Mouse (Mus musculus) MEL (cell line): Measurements from ENCODE around the gene Trim58. TPM values are rescaled to one million over a fixed set of nuclear protein-coding genes. Genes with fewer than 3 reads are reported as not detected.

Experiments
- DNase-seq: peaks from one replicate; pipeline ENCODE4 v3.0.0; 2011; ENCODE audit warnings: low read depth, low spot score
- H3K27ac ChIP-seq: 2 replicates; pipeline ENCODE4 v1.5.1; 2012; ENCODE audit warnings: low read depth, mild to moderate bottlenecking, control low read depth, low read length, moderate library complexity; ENCODE audit not compliant: control insufficient read depth
- H3K27me3 ChIP-seq, 2 experiments: fragments of 150-350 bp in 1 of 2; sonication (generic) in 1 of 2; 2 replicates each; pipeline ENCODE4 v1.6.1; 2012; ENCODE audit warnings: low read length in 2 of 2, mild to moderate bottlenecking in 2 of 2, improper control_type of control experiment in 1 of 2, moderate library complexity in 1 of 2; ENCODE audit not compliant: insufficient read depth in 2 of 2, control insufficient read depth in 1 of 2
- H3K36me3 ChIP-seq, 2 experiments: 2 replicates each; pipeline ENCODE4 v1.6.1; 2012 to 2014; ENCODE audit warnings: low read length in 2 of 2, improper control_type of control experiment in 1 of 2, inconsistent platforms in 1 of 2, mild to moderate bottlenecking in 1 of 2; ENCODE audit not compliant: insufficient read depth in 2 of 2, control insufficient read depth in 1 of 2
- H3K4me1 ChIP-seq, 2 experiments: fragments of 150-350 bp in 1 of 2; sonication (generic) in 1 of 2; 2 replicates each; pipeline ENCODE4 v1.6.1; 2012; ENCODE audit warnings: low read length in 2 of 2, improper control_type of control experiment in 1 of 2, mild to moderate bottlenecking in 1 of 2; ENCODE audit not compliant: insufficient read depth in 2 of 2, control insufficient read depth in 1 of 2
- H3K4me3 ChIP-seq, 2 experiments: fragments of 150-350 bp in 1 of 2; sonication (generic) in 1 of 2; 2 replicates each; pipeline ENCODE4 v1.5.1; 2012; ENCODE audit warnings: low read depth in 2 of 2, low read length in 2 of 2, mild to moderate bottlenecking in 2 of 2, moderate library complexity in 2 of 2, control low read depth in 1 of 2, improper control_type of control experiment in 1 of 2; ENCODE audit not compliant: control insufficient read depth in 1 of 2, insufficient read depth in 1 of 2
- H3K79me2 ChIP-seq: 2 replicates; pipeline ENCODE4 v1.6.1; 2012; ENCODE audit warnings: mild to moderate bottlenecking, low read length, moderate library complexity; ENCODE audit not compliant: control insufficient read depth, poor library complexity, insufficient read depth
- H3K9ac ChIP-seq: 2 replicates; pipeline ENCODE4 v1.6.1; 2012; ENCODE audit warnings: low read depth, mild to moderate bottlenecking, control low read depth, low read length, moderate library complexity; ENCODE audit not compliant: control insufficient read depth, poor library complexity, severe bottlenecking
- H3K9me3 ChIP-seq: fragments of 150-350 bp; sonication (generic); replicated peaks from 2 replicates; pipeline ENCODE4 v1.6.1; 2012; ENCODE audit warnings: mild to moderate bottlenecking, low read length, improper control_type of control experiment, moderate library complexity; ENCODE audit not compliant: insufficient read depth
- BHLHE40 ChIP-seq: IDR thresholded peaks from 2 replicates; pipeline ENCODE4 v1.6.1; 2012; ENCODE audit warnings: low read depth, mild to moderate bottlenecking, inconsistent platforms, low read length, improper control_type of control experiment, borderline replicate concordance
- CHD1 ChIP-seq: IDR thresholded peaks from 2 replicates; pipeline ENCODE4 v1.6.1; 2012; ENCODE audit warnings: low read depth, mild to moderate bottlenecking, inconsistent platforms, low read length, improper control_type of control experiment
- CHD2 ChIP-seq: IDR thresholded peaks from 2 replicates; pipeline ENCODE4 v1.6.1; 2011; ENCODE audit warnings: low read length, improper control_type of control experiment
- CTCF ChIP-seq, 3 experiments: IDR thresholded peaks in 2 of 3; conservative IDR thresholded peaks in 1 of 3; 2 replicates each; pipeline ENCODE4 v1.5.1; 2011 to 2012; ENCODE audit warnings: low read length in 3 of 3, low read depth in 2 of 3, mild to moderate bottlenecking in 2 of 3, improper control_type of control experiment in 1 of 3, inconsistent platforms in 1 of 3, mixed read lengths in 1 of 3, moderate library complexity in 1 of 3; ENCODE audit not compliant: control insufficient read depth in 1 of 3, insufficient read depth in 1 of 3, poor library complexity in 1 of 3, severe bottlenecking in 1 of 3
- E2F4 ChIP-seq: IDR thresholded peaks from 2 replicates; pipeline ENCODE4 v1.6.1; 2011; ENCODE audit warnings: low read depth, low read length, improper control_type of control experiment, borderline replicate concordance
- ELF1 ChIP-seq: IDR thresholded peaks from 2 replicates; pipeline ENCODE4 v1.6.1; 2014; ENCODE audit warnings: low read depth, mild to moderate bottlenecking, inconsistent platforms, low read length, improper control_type of control experiment, moderate library complexity
- EP300 ChIP-seq, 2 experiments: IDR thresholded peaks; 2 replicates each; pipeline ENCODE4 v1.6.1; 2011; ENCODE audit warnings: improper control_type of control experiment in 2 of 2, low read length in 2 of 2, low read depth in 1 of 2, mild to moderate bottlenecking in 1 of 2
- ETS1 ChIP-seq: IDR thresholded peaks from 2 replicates; pipeline ENCODE4 v1.6.1; 2012; ENCODE audit warnings: low read depth, mild to moderate bottlenecking, inconsistent platforms, low read length, improper control_type of control experiment, moderate library complexity
- GATA1 ChIP-seq: IDR thresholded peaks from 2 replicates; pipeline ENCODE4 v1.6.1; 2011; ENCODE audit warnings: low read depth, low read length, improper control_type of control experiment
- HCFC1 ChIP-seq: IDR thresholded peaks from 2 replicates; pipeline ENCODE4 v1.6.1; 2012; ENCODE audit warnings: low read depth, mild to moderate bottlenecking, inconsistent platforms, low read length, improper control_type of control experiment, moderate library complexity
- JUND ChIP-seq: IDR thresholded peaks from 2 replicates; pipeline ENCODE4 v1.6.1; 2011; ENCODE audit warnings: low read depth, mild to moderate bottlenecking, improper control_type of control experiment, low read length
- KAT2A ChIP-seq: conservative IDR thresholded peaks from 2 replicates; pipeline ENCODE4 v1.6.1; 2012; ENCODE audit warnings: low read depth, low read length, improper control_type of control experiment, inconsistent platforms
- MAFK ChIP-seq: IDR thresholded peaks from 2 replicates; pipeline ENCODE4 v1.6.1; 2011; ENCODE audit warnings: low read depth, mild to moderate bottlenecking, low read length, improper control_type of control experiment, borderline replicate concordance
- MAX ChIP-seq: IDR thresholded peaks from 2 replicates; pipeline ENCODE4 v1.6.1; 2011; ENCODE audit warnings: low read length, improper control_type of control experiment
- MAZ ChIP-seq: IDR thresholded peaks from 2 replicates; pipeline ENCODE4 v1.6.1; 2012; ENCODE audit warnings: low read depth, mild to moderate bottlenecking, inconsistent platforms, low read length, improper control_type of control experiment
- MEF2A ChIP-seq: IDR thresholded peaks from 2 replicates; pipeline ENCODE4 v1.6.1; 2014; ENCODE audit warnings: low read depth, mild to moderate bottlenecking, inconsistent platforms, low read length, improper control_type of control experiment; ENCODE audit not compliant: poor library complexity, insufficient replicate concordance, severe bottlenecking; ENCODE audit errors: extremely low read depth
- MXI1 ChIP-seq: IDR thresholded peaks from 2 replicates; pipeline ENCODE4 v1.6.1; 2011; ENCODE audit warnings: mild to moderate bottlenecking, low read depth, low read length, improper control_type of control experiment
- MYB ChIP-seq: IDR thresholded peaks from 2 replicates; pipeline ENCODE4 v1.6.1; 2011; ENCODE audit warnings: mild to moderate bottlenecking, low read depth, low read length, improper control_type of control experiment
- MYC ChIP-seq: IDR thresholded peaks from 2 replicates; pipeline ENCODE4 v1.6.1; 2011; ENCODE audit warnings: low read depth, mild to moderate bottlenecking, low read length, improper control_type of control experiment, moderate library complexity
- NRF1 ChIP-seq: IDR thresholded peaks from 2 replicates; pipeline ENCODE4 v1.6.1; 2014; ENCODE audit warnings: low read depth, mild to moderate bottlenecking, inconsistent platforms, low read length, improper control_type of control experiment, moderate library complexity; ENCODE audit not compliant: poor library complexity, insufficient read depth, severe bottlenecking
- POLR2A ChIP-seq, 2 experiments: IDR thresholded peaks; 2 replicates each; pipeline ENCODE4 v1.6.1; 2011 to 2012; ENCODE audit warnings: low read length in 2 of 2, mild to moderate bottlenecking in 2 of 2, control low read depth in 1 of 2, improper control_type of control experiment in 1 of 2, low read depth in 1 of 2, moderate library complexity in 1 of 2; ENCODE audit not compliant: control insufficient read depth in 1 of 2, insufficient read depth in 1 of 2, poor library complexity in 1 of 2
- POLR2AphosphoS2 ChIP-seq: IDR thresholded peaks from 2 replicates; pipeline ENCODE4 v1.6.1; 2011; ENCODE audit warnings: low read length, improper control_type of control experiment
- POLR2AphosphoS5 ChIP-seq: IDR thresholded peaks from 2 replicates; pipeline ENCODE4 v1.6.1; 2012; ENCODE audit warnings: low read depth, borderline replicate concordance, mild to moderate bottlenecking, inconsistent platforms, low read length, moderate library complexity, mixed read lengths
- RAD21 ChIP-seq: IDR thresholded peaks from 2 replicates; pipeline ENCODE4 v1.6.1; 2011; ENCODE audit warnings: mild to moderate bottlenecking, low read depth, low read length, improper control_type of control experiment
- RCOR1 ChIP-seq: IDR thresholded peaks from 2 replicates; pipeline ENCODE4 v1.6.1; 2012; ENCODE audit warnings: low read depth, mild to moderate bottlenecking, inconsistent platforms, low read length, improper control_type of control experiment
- SIN3A ChIP-seq: IDR thresholded peaks from 2 replicates; pipeline ENCODE4 v1.6.1; 2012; ENCODE audit warnings: low read length, improper control_type of control experiment, inconsistent platforms
- SMC3 ChIP-seq: IDR thresholded peaks from 2 replicates; pipeline ENCODE4 v1.6.1; 2011; ENCODE audit warnings: low read depth, low read length, improper control_type of control experiment
- TAL1 ChIP-seq: IDR thresholded peaks from 2 replicates; pipeline ENCODE4 v1.6.1; 2012; ENCODE audit warnings: mild to moderate bottlenecking, inconsistent platforms, low read length, moderate library complexity, mixed read lengths
- TBP ChIP-seq: IDR thresholded peaks from 2 replicates; pipeline ENCODE4 v1.8.0; 2011; ENCODE audit warnings: low read depth, low read length, improper control_type of control experiment
- TCF12 ChIP-seq: IDR thresholded peaks from 2 replicates; pipeline ENCODE4 v1.6.1; 2014; ENCODE audit warnings: low read depth, mild to moderate bottlenecking, inconsistent platforms, low read length, improper control_type of control experiment, moderate library complexity
- UBTF ChIP-seq: IDR thresholded peaks from 2 replicates; pipeline ENCODE4 v1.6.1; 2012; ENCODE audit warnings: low read depth, mild to moderate bottlenecking, inconsistent platforms, low read length, improper control_type of control experiment, moderate library complexity, borderline replicate concordance; ENCODE audit not compliant: insufficient read depth
- USF1 ChIP-seq: IDR thresholded peaks from 2 replicates; pipeline ENCODE4 v1.6.1; 2014; ENCODE audit warnings: low read depth, mild to moderate bottlenecking, inconsistent platforms, low read length, improper control_type of control experiment, moderate library complexity
- USF2 ChIP-seq, 2 experiments: IDR thresholded peaks; 2 replicates each; pipeline ENCODE4 v1.6.1; 2011 to 2012; ENCODE audit warnings: improper control_type of control experiment in 2 of 2, low read length in 2 of 2, borderline replicate concordance in 1 of 2, inconsistent platforms in 1 of 2, low read depth in 1 of 2, mild to moderate bottlenecking in 1 of 2; ENCODE audit not compliant: insufficient read depth in 1 of 2
- ZC3H11A ChIP-seq: IDR thresholded peaks from 2 replicates; pipeline ENCODE4 v1.6.1; 2012; ENCODE audit warnings: low read depth, mild to moderate bottlenecking, inconsistent platforms, low read length, improper control_type of control experiment
- ZKSCAN1 ChIP-seq: IDR thresholded peaks from 2 replicates; pipeline ENCODE4 v1.6.1; 2012; ENCODE audit warnings: low read depth, mild to moderate bottlenecking, inconsistent platforms, low read length, improper control_type of control experiment, moderate library complexity
- ZMIZ1 ChIP-seq: IDR thresholded peaks from 2 replicates; pipeline ENCODE4 v1.6.1; 2012; ENCODE audit warnings: low read depth, mild to moderate bottlenecking, inconsistent platforms, low read length, improper control_type of control experiment, moderate library complexity
- ZNF384 ChIP-seq: IDR thresholded peaks from 2 replicates; pipeline ENCODE4 v1.6.1; 2012; ENCODE audit warnings: low read depth, mild to moderate bottlenecking, inconsistent platforms, low read length, improper control_type of control experiment
- polyA plus RNA-seq, 2 experiments: library from polyadenylated mRNA; stranded (reverse) in 1 of 2; unstranded in 1 of 2; fragments of >175 nt in 1 of 2; fragments of >200 nt in 1 of 2; gene quantifications; 2 replicates each; pipeline versions ENCODE4 v1.2.1 to v1.2.4; 2012; ENCODE audit warnings: low replicate concordance in 2 of 2, low read depth in 1 of 2; ENCODE audit not compliant: insufficient read length in 2 of 2, insufficient read depth in 1 of 2, missing spikeins in 1 of 2
- total RNA-seq: library from RNA; depleted of rRNA; stranded (reverse); fragments of 300-350 nt; gene quantifications from 2 replicates; pipeline ENCODE4 v1.2.3, GENCODE M21; 2012

Trim58 gene
- total and polyA plus RNA-seq, 3 experiments, result 4.0 to 14.1 TPM; not detected in 1

- Histone ChIP-seq H3K4me3 (peak overlapping the region; percentile 45 to 52), H3K9me3 (no peaks in the 10 kb centered on the region), H3K27me3 (no peaks in the 10 kb centered on the region), H3K79me2 (no peaks in the 10 kb centered on the region; the same call in 1 of the 2 replicates), H3K36me3 (peaks cover 0 to 23% of the 10 kb centered on the region in 2 experiments; a peak in 2 of 4 replicates), H3K27ac (peak overlapping the region; percentile 73), H3K9ac (peak overlapping the region; percentile 46), H3K4me1 (peaks cover 7 to 28% of the 10 kb centered on the region in 2 experiments)
- DNase-seq, result peak; percentile 88
- TF ChIP-seq CHD1 (no peak), TAL1 (peak; percentile 57; the same call in 1 of the 2 replicates), MYC (peak; percentile 95), HCFC1 (no peak; the same call in 1 of the 2 replicates), KAT2A (no peak), MYB (no peak), ZKSCAN1 (no peak), USF1 (peak; percentile 43), GATA1 (peak; percentile 64), ETS1 (peak; percentile 43; the same call in 1 of the 2 replicates), ZC3H11A (no peak), POLR2AphosphoS2 (no peak), EP300 (IDR thresholded peaks at IDR 0.05; ENCODE audit: low read depth in 1 of 2, low read length in 2 of 2) (peak in 1 of 2 experiments; percentile 31; a peak in 2 of 4 replicates), USF2 (IDR thresholded peaks at IDR 0.05; ENCODE audit: borderline replicate concordance in 1 of 2, insufficient read depth in 1 of 2, low read depth in 1 of 2, low read length in 2 of 2) (no peak), POLR2A (IDR thresholded peaks at IDR 0.05; ENCODE audit: control insufficient read depth in 1 of 2, insufficient read depth in 1 of 2, low read depth in 1 of 2, low read length in 2 of 2, poor library complexity in 1 of 2) (peak in 1 of 2 experiments; percentile 62; a peak in 2 of 4 replicates), ZMIZ1 (no peak), MEF2A (no peak), JUND (no peak), SIN3A (peak; percentile 73), SMC3 (no peak), NRF1 (no peak), TCF12 (0 out of 2 replicates have a peak, but pooled peaks have one; percentile 25), RCOR1 (no peak), ZNF384 (no peak), CTCF (IDR thresholded peaks at IDR 0.05 in 2 of 3, conservative IDR thresholded peaks at IDR 0.05 in 1 of 3; ENCODE audit: control insufficient read depth in 1 of 3, insufficient read depth in 1 of 3, low read depth in 2 of 3, low read length in 3 of 3, poor library complexity in 1 of 3, severe bottlenecking in 1 of 3) (no peak), MXI1 (peak; percentile 94), CHD2 (no peak), MAZ (no peak), TBP (0 out of 2 replicates have a peak, but pooled peaks have one; percentile 52), RAD21 (no peak), ELF1 (no peak), MAX (peak; percentile 92), MAFK (no peak), BHLHE40 (peak; percentile 65; the same call in 1 of the 2 replicates), UBTF (no peak), E2F4 (no peak), POLR2AphosphoS5 (no peak)
Measured at GRCm38 (mm10) chr11:58641057-58641456, 792 bp downstream of the Trim58 start.
